Mouse (Mus musculus): ENCODE data around the gene Lmo7. TPM values are rescaled to one million over a fixed set of nuclear protein-coding genes. Genes with fewer than 3 reads are reported as not detected.

The Lmo7 gene
- polyA plus RNA-seq, 1 experiment from 2014 or later: 17.1 TPM

DNA sequence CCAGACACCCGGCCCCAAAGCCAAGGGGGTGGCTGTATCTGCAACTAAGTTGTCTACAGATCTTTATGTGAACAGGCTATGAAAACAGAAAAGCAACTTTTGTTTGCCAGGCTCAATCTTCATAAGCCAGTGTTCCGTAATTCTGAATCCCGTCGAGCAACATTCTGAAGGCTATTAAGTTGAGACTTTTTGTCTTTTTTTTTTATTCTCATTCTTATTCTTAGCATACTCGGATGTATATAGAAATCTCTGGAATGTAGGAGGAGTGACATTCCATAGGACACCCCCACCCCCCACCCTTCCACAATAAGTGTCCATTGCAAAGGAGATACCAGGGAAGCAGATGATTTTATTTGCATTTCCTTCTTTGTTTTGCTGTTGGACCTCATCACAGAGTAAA lies 76.3 kb downstream of the Lmo7 start:
- H3K9ac ChIP-seq: no peak overlapping the region
- H3K27me3 ChIP-seq (ENCODE audit: insufficient read depth, low read length): no peaks in the 10 kb centered on the region
- H3K4me3 ChIP-seq (ENCODE audit: low read depth, low read length): no peak overlapping the region
- ATAC-seq (ENCODE audit: insufficient read depth): no peak; the same call in 1 of the 2 replicates
- peak; percentile 41 for DNase-seq
- 49% methylated on average over 5 of the region's 5 CpGs for whole genome bisulfite sequencing
- H3K36me3 ChIP-seq (ENCODE audit: insufficient read depth): no peaks in the 10 kb centered on the region
- TF ChIP-seq CTCF (IDR thresholded peaks at IDR 0.05; ENCODE audit: low read depth): no peak
- no peak overlapping the region for H3K4me2 ChIP-seq
- H3K4me1 ChIP-seq (ENCODE audit: insufficient read depth): peaks cover 13% of the 10 kb centered on the region
- no peaks in the 10 kb centered on the region for H3K9me3 ChIP-seq (ENCODE audit: low read depth, low read length)
- H3K27ac ChIP-seq (ENCODE audit: low read depth): peak overlapping the region; percentile 67

DNA sequence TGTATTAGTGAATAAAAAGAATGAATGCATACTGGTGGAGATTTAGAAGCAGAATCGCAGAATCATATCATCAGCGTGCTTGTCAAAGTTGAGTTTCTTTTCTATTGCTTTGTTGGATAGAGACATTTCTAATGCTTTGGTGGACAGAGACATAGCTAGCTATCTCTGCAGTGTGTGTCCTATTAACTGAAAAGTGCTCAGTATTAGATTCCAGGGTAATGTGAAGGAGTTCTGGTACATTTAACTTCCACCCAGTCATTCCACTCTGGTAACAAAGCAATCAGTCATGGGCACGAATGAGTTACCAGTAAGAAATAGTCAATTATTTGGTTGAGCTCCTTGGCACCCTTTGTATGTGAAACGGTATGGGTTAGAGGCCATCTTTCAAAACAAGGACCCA lies 76.8 kb downstream of the Lmo7 start:
- Histone ChIP-seq H3K27me3 (ENCODE audit: insufficient read depth, low read length) (no peaks in the 10 kb centered on the region), H3K4me3 (ENCODE audit: low read depth, low read length) (no peak overlapping the region), H3K9ac (no peak overlapping the region), H3K4me1 (ENCODE audit: insufficient read depth) (peaks cover 13% of the 10 kb centered on the region), H3K9me3 (ENCODE audit: low read depth, low read length) (no peaks in the 10 kb centered on the region), H3K36me3 (ENCODE audit: insufficient read depth) (no peaks in the 10 kb centered on the region), H3K4me2 (no peak overlapping the region), H3K27ac (ENCODE audit: low read depth) (no peak overlapping the region)
- WGBS: 75% methylated on average over 4 of the region's 4 CpGs
- DNase-seq (no peak), ATAC-seq (ENCODE audit: insufficient read depth) (no peak)
- no peak for TF ChIP-seq CTCF (IDR thresholded peaks at IDR 0.05; ENCODE audit: low read depth)

DNA sequence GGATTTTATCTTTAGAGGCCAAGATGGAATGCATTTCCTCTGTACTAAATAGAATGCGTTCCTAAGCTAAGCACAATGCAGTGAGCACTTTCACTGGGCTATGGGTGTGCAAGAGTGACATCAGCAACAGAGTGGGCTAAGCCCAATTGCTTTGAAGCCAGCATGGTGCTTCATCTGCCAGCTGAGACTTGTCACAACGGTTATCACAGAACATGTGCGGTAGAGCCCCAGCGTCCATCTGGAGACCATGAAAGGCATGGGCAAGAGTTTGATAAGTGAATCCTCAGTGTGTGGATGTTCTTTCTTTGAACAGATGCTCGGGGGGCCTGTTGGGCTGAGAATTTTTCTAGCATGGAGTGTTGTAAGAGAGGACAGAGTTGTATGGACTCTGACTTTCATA lies 86.7 kb downstream of the Lmo7 start:
- Histone ChIP-seq H3K36me3 (ENCODE audit: insufficient read depth) (no peaks in the 10 kb centered on the region), H3K27ac (ENCODE audit: low read depth) (no peak overlapping the region), H3K9ac (no peak overlapping the region), H3K27me3 (ENCODE audit: insufficient read depth, low read length) (no peaks in the 10 kb centered on the region), H3K4me2 (no peak overlapping the region), H3K4me1 (ENCODE audit: insufficient read depth) (no peaks in the 10 kb centered on the region), H3K9me3 (ENCODE audit: low read depth, low read length) (no peaks in the 10 kb centered on the region), H3K4me3 (ENCODE audit: low read depth, low read length) (no peak overlapping the region)
- ATAC-seq (ENCODE audit: insufficient read depth) (peak; percentile 35; the same call in 1 of the 2 replicates), DNase-seq (no peak)
- no peak for TF ChIP-seq CTCF (IDR thresholded peaks at IDR 0.05; ENCODE audit: low read depth)
- WGBS: 56% methylated on average over 5 of the region's 5 CpGs

DNA sequence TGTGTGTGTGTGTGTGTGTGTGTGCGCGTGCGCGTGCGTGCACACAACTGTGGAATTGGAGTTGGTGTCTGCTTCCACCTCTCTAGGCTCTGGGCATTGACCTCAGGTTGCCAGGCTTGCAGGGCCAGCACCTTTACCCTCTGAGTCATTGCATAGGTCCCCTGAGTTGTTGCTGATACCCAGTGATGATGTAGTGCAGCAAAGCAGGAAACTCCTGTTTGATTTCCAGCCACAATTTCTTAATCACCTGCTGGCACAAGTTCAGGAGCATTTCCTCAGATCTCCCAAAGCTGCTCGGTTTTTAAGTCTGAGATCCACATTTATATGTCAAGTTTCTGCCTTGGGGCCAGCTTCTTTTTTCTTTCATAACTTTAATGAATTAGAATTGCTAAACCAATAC lies 92.6 kb downstream of the Lmo7 start:
- H3K27me3 ChIP-seq (ENCODE audit: insufficient read depth, low read length): no peaks in the 10 kb centered on the region
- H3K9me3 ChIP-seq (ENCODE audit: low read depth, low read length): no peaks in the 10 kb centered on the region
- WGBS: 88% methylated on average over 6 of the region's 6 CpGs
- no peak overlapping the region for H3K27ac ChIP-seq (ENCODE audit: low read depth)
- no peak for TF ChIP-seq CTCF (IDR thresholded peaks at IDR 0.05; ENCODE audit: low read depth)
- H3K4me1 ChIP-seq (ENCODE audit: insufficient read depth): no peaks in the 10 kb centered on the region
- H3K4me2 ChIP-seq: no peak overlapping the region
- H3K9ac ChIP-seq: no peak overlapping the region
- no peaks in the 10 kb centered on the region for H3K36me3 ChIP-seq (ENCODE audit: insufficient read depth)
- DNase-seq (no peak), ATAC-seq (ENCODE audit: insufficient read depth) (no peak)
- no peak overlapping the region for H3K4me3 ChIP-seq (ENCODE audit: low read depth, low read length)

DNA sequence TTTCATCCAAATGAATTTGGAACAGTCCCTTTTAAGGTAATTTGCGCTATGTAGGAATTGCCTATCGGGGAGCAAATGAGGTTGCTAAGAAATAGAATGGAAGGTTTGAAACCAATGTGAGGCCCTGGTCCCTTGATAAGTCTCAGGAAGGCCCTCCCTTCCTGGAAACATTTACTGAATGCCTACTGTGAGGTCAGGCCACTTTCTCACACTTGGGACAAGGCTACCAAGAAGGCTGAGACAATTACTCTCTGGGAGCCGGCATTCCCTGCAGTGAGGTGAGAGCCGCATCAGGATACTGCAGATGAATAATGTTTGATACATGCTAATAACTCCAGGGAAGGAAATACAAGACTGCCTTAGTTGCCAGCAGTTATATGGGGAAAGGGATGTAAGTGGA lies 93.1 kb downstream of the Lmo7 start:
- 62% methylated on average over 4 of the region's 4 CpGs for WGBS
- Histone ChIP-seq H3K4me3 (ENCODE audit: low read depth, low read length) (no peak overlapping the region), H3K27ac (ENCODE audit: low read depth) (no peak overlapping the region), H3K9ac (no peak overlapping the region), H3K9me3 (ENCODE audit: low read depth, low read length) (no peaks in the 10 kb centered on the region), H3K4me2 (no peak overlapping the region), H3K4me1 (ENCODE audit: insufficient read depth) (no peaks in the 10 kb centered on the region), H3K36me3 (ENCODE audit: insufficient read depth) (no peaks in the 10 kb centered on the region), H3K27me3 (ENCODE audit: insufficient read depth, low read length) (no peaks in the 10 kb centered on the region)
- ATAC-seq (ENCODE audit: insufficient read depth): no peak
- no peak for DNase-seq
- TF ChIP-seq CTCF (IDR thresholded peaks at IDR 0.05; ENCODE audit: low read depth): no peak

DNA sequence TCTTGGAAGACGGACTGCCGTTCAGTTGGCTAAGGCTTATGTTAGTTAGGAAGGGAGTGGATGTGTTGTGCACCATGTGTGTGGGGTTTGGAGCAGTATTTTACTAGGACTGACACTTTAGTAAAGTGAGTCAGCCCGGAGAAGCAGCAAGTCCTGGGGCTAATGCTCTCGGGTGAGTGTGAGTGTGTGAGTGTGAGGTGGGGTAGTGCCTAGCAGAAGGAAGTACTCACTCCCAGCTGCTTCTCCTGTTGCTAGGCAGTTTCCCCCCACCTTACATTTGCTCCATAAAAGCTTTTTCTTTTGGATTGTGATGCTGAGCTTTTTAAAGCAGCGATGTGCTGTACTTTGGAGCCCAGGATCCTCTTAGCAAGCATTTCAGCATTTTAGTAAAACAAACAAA lies 99.9 kb downstream of the Lmo7 start:
- no peaks in the 10 kb centered on the region for H3K27me3 ChIP-seq (ENCODE audit: insufficient read depth, low read length)
- no peak for DNase-seq
- WGBS: 57% methylated on average over 5 of the region's 5 CpGs
- no peak overlapping the region for H3K4me2 ChIP-seq
- H3K9ac ChIP-seq: no peak overlapping the region
- H3K4me3 ChIP-seq (ENCODE audit: low read depth, low read length): no peak overlapping the region
- no peaks in the 10 kb centered on the region for H3K9me3 ChIP-seq (ENCODE audit: low read depth, low read length)
- ATAC-seq (ENCODE audit: insufficient read depth): no peak
- H3K36me3 ChIP-seq (ENCODE audit: insufficient read depth): no peaks in the 10 kb centered on the region
- no peak overlapping the region for H3K27ac ChIP-seq (ENCODE audit: low read depth)
- 0 out of 2 replicates have a peak, but pooled peaks cover 7% of the 10 kb centered on the region for H3K4me1 ChIP-seq (ENCODE audit: insufficient read depth)
- no peak for TF ChIP-seq CTCF (IDR thresholded peaks at IDR 0.05; ENCODE audit: low read depth)

DNA sequence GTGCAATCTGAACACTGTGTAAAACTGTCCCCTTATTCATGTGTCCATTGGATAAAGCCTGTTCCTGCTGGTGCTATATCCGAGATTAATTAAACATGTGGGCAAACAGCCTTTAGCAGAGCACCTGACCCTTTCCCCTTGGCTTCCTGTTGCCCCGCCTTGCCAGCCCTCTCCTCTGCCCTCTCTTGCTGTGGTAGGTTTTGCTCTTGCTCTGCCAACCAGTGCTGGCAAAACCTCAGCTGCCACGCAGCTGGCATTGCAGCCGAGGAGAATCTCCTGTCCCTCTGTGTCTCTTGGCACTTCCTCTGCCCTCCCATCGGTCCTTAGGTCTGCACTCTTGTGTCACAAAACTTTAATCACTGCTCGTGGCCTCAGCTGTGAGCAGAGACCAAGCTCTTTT lies 100.4 kb downstream of the Lmo7 start:
- no peak overlapping the region; the same call in 1 of the 2 replicates for H3K27ac ChIP-seq (ENCODE audit: low read depth)
- H3K9me3 ChIP-seq (ENCODE audit: low read depth, low read length): no peaks in the 10 kb centered on the region
- H3K36me3 ChIP-seq (ENCODE audit: insufficient read depth): no peaks in the 10 kb centered on the region
- H3K4me2 ChIP-seq: no peak overlapping the region
- ATAC-seq (ENCODE audit: insufficient read depth): no peak
- no peaks in the 10 kb centered on the region for H3K27me3 ChIP-seq (ENCODE audit: insufficient read depth, low read length)
- H3K4me1 ChIP-seq (ENCODE audit: insufficient read depth): 0 out of 2 replicates have a peak, but pooled peaks cover 7% of the 10 kb centered on the region
- 33% methylated on average over 6 of the region's 6 CpGs for WGBS
- no peak for DNase-seq
- no peak overlapping the region for H3K4me3 ChIP-seq (ENCODE audit: low read depth, low read length)
- TF ChIP-seq CTCF (IDR thresholded peaks at IDR 0.05; ENCODE audit: low read depth): no peak
- no peak overlapping the region for H3K9ac ChIP-seq

DNA sequence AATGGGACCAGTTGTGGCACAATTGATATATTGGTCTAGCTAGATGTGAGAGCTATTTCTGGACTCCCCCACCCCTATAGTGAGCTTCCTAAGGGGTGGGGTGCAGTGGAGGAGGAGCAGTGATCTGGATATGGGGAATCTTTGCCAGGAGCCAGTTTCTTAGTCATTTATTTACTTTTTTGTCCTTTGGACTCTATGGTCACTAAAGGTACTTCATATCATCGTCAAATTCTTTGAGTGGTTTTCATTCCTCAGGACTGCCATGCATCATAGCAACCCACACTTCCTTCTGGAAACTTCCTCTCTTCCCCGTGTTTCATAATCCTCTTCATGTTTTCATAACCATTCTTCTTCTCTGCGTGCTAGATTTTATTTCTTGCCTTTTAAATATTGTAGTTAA lies 104.4 kb downstream of the Lmo7 start:
- Histone ChIP-seq H3K27me3 (ENCODE audit: insufficient read depth, low read length) (no peaks in the 10 kb centered on the region), H3K4me3 (ENCODE audit: low read depth, low read length) (no peak overlapping the region), H3K4me2 (no peak overlapping the region), H3K4me1 (ENCODE audit: insufficient read depth) (0 out of 2 replicates have a peak, but pooled peaks cover 7% of the 10 kb centered on the region), H3K9me3 (ENCODE audit: low read depth, low read length) (no peaks in the 10 kb centered on the region), H3K36me3 (ENCODE audit: insufficient read depth) (no peaks in the 10 kb centered on the region), H3K9ac (no peak overlapping the region), H3K27ac (ENCODE audit: low read depth) (no peak overlapping the region)
- ATAC-seq (ENCODE audit: insufficient read depth): no peak
- no peak for TF ChIP-seq CTCF (IDR thresholded peaks at IDR 0.05; ENCODE audit: low read depth)
- DNase-seq: no peak
- 64% methylated on average over 3 of the region's 3 CpGs for WGBS

Measured in lung, embryonic 14.5 days (tissue).